Mouse (Mus musculus) forebrain, postnatal 0 days (tissue): ENCODE measurements at regions not wholly inside any gene's neighbourhood (a gene's known extent, or its start where the extent isn't known, plus 50 kb on each side); places are given as distances from the start of the nearest gene placed in this dataset.
A peak's percentile ranks its signal among the peaks of the same experiment; 100 is the strongest.

ENCODE experiments used
- ATAC-seq: fragments of 200-750 bp; cut with Nextera tagmentation; 2 replicates; pipeline ENCODE4 v1.8.0; 2017; ENCODE audit warnings: mild to moderate bottlenecking, moderate library complexity
- DNase-seq: peaks from one replicate; pipeline ENCODE4 v3.0.0-alpha.2; 2015
- H3K27ac ChIP-seq: fragments of 300-500 bp; sonication (generic); 2 replicates; pipeline ENCODE4 v1.5.1; 2014; ENCODE audit warnings: low read depth, mild to moderate bottlenecking, antibody characterized with exemption, low read length, moderate library complexity, mixed read lengths
- H3K27me3 ChIP-seq: fragments of 300-500 bp; sonication (generic); 2 replicates; pipeline ENCODE4 v1.6.1; 2014; ENCODE audit warnings: mild to moderate bottlenecking, low read length, mixed read lengths; ENCODE audit not compliant: insufficient read depth
- H3K36me3 ChIP-seq: fragments of 300-500 bp; sonication (generic); 2 replicates; pipeline ENCODE4 v1.6.1; 2014; ENCODE audit warnings: mild to moderate bottlenecking, moderate library complexity; ENCODE audit not compliant: insufficient read depth
- H3K4me1 ChIP-seq: fragments of 300-500 bp; sonication (generic); 2 replicates; pipeline ENCODE4 v1.6.1; 2014; ENCODE audit warnings: antibody characterized with exemption; ENCODE audit not compliant: insufficient read depth
- H3K4me2 ChIP-seq: fragments of 300-500 bp; sonication (generic); 2 replicates; pipeline ENCODE4 v1.6.1; 2014; ENCODE audit warnings: low read depth, mild to moderate bottlenecking, moderate library complexity
- H3K4me3 ChIP-seq: fragments of 300-500 bp; sonication (generic); 2 replicates; pipeline ENCODE4 v1.5.1; 2014; ENCODE audit warnings: low read depth, low read length, mixed read lengths
- H3K9ac ChIP-seq: fragments of 300-500 bp; sonication (generic); 2 replicates; pipeline ENCODE4 v1.6.1; 2014; ENCODE audit warnings: mild to moderate bottlenecking
- H3K9me3 ChIP-seq: fragments of 300-500 bp; sonication (generic); 2 replicates; pipeline ENCODE4 v1.6.1; 2016; ENCODE audit warnings: low read length
- CTCF ChIP-seq: sonication (generic); IDR thresholded peaks from 2 replicates; pipeline ENCODE4 v1.5.1; 2016; ENCODE audit warnings: antibody characterized with exemption, control low read depth, low read depth
- WGBS: fragments of 180-500 bp; shearing (Covaris S2); extraction: QIAGEN DNeasy Blood & Tissue Kit; methylation state at CpG from one replicate; pipeline ENCODE4 v1.1.7; 2014; 5-methylcytosine and 5-hydroxymethylcytosine counted together

- no peak overlapping the region for H3K27ac ChIP-seq
- no peak overlapping the region for H3K4me2 ChIP-seq
- no peaks in the 10 kb centered on the region for H3K4me1 ChIP-seq
- no peak for TF ChIP-seq CTCF
- H3K4me3 ChIP-seq, result no peak overlapping the region
- no peak for ATAC-seq
- no peaks in the 10 kb centered on the region for H3K36me3 ChIP-seq
- DNase-seq, result no peak
- H3K9ac ChIP-seq, result no peak overlapping the region
- H3K27me3 ChIP-seq, result no peaks in the 10 kb centered on the region
- H3K9me3 ChIP-seq, result no peaks in the 10 kb centered on the region
Measured at GRCm38 (mm10) chr5:75793184-75793583, 185.1 kb downstream of the Kdr start.

- 91% methylated on average over 8 of the region's 8 CpGs for WGBS
- no peaks in the 10 kb centered on the region for H3K27me3 ChIP-seq
- H3K27ac ChIP-seq, result no peak overlapping the region
- H3K4me2 ChIP-seq, result no peak overlapping the region
- H3K4me3 ChIP-seq, result no peak overlapping the region
- H3K4me1 ChIP-seq, result no peaks in the 10 kb centered on the region
- H3K9me3 ChIP-seq, result no peaks in the 10 kb centered on the region
- ATAC-seq (no peak), DNase-seq (no peak)
- TF ChIP-seq CTCF, result no peak
- no peaks in the 10 kb centered on the region for H3K36me3 ChIP-seq
- no peak overlapping the region for H3K9ac ChIP-seq
Measured at GRCm38 (mm10) chr5:75791738-75792137, 186.5 kb downstream of the Kdr start.

GRCm38 (mm10) chr5:75788087-75788486, 190.2 kb downstream of the Kdr start:
- DNase-seq (no peak), ATAC-seq (peak; percentile 61; the same call in 1 of the 2 replicates)

GRCm38 (mm10) chr5:75786196-75786595, 192.1 kb downstream of the Kdr start:
- no peak overlapping the region for H3K4me3 ChIP-seq
- no peaks in the 10 kb centered on the region for H3K9me3 ChIP-seq
- H3K36me3 ChIP-seq, result no peaks in the 10 kb centered on the region
- no peak for DNase-seq
- no peaks in the 10 kb centered on the region for H3K4me1 ChIP-seq
- H3K4me2 ChIP-seq, result no peak overlapping the region
- no peak for ATAC-seq
- H3K27me3 ChIP-seq, result no peaks in the 10 kb centered on the region
- H3K27ac ChIP-seq, result no peak overlapping the region
- no peak overlapping the region for H3K9ac ChIP-seq
- no peak for TF ChIP-seq CTCF
- 85% methylated on average over 3 of the region's 3 CpGs for WGBS

More at GRCm38 (mm10) chr5:75788087-75788486, 190.2 kb downstream of the Kdr start:
- Histone ChIP-seq H3K4me1 (no peaks in the 10 kb centered on the region), H3K36me3 (no peaks in the 10 kb centered on the region), H3K27ac (no peak overlapping the region), H3K9ac (no peak overlapping the region), H3K9me3 (no peaks in the 10 kb centered on the region), H3K4me2 (no peak overlapping the region), H3K27me3 (no peaks in the 10 kb centered on the region), H3K4me3 (no peak overlapping the region)
- WGBS, result 17% methylated on average over 3 of the region's 3 CpGs
- no peak for TF ChIP-seq CTCF

GRCm38 (mm10) chr5:75784998-75785593, 193.2 kb downstream of the Kdr start:
- WGBS, result 80% methylated on average over 8 of the region's 8 CpGs
- no peak overlapping the region for H3K9ac ChIP-seq
- no peak for ATAC-seq
- no peaks in the 10 kb centered on the region for H3K9me3 ChIP-seq
- no peak overlapping the region for H3K4me2 ChIP-seq
- H3K4me1 ChIP-seq, result no peaks in the 10 kb centered on the region
- DNase-seq, result no peak
- no peaks in the 10 kb centered on the region for H3K36me3 ChIP-seq
- TF ChIP-seq CTCF, result no peak
- no peak overlapping the region for H3K4me3 ChIP-seq
- no peaks in the 10 kb centered on the region for H3K27me3 ChIP-seq
- no peak overlapping the region for H3K27ac ChIP-seq

GRCm38 (mm10) chr5:75770592-75770991, 195.9 kb downstream of the Kit start:
- H3K4me3 ChIP-seq, result no peak overlapping the region
- ATAC-seq, result no peak
- no peak for TF ChIP-seq CTCF

GRCm38 (mm10) chr5:75767213-75767612, 192.5 kb downstream of the Kit start:
- peaks cover 4% of the 10 kb centered on the region; the same call in 1 of the 2 replicates for H3K9me3 ChIP-seq
- 58% methylated on average over 1 of the region's 1 CpGs for WGBS
- no peak overlapping the region for H3K4me2 ChIP-seq
- DNase-seq (no peak), ATAC-seq (peak; percentile 60; the same call in 1 of the 2 replicates)
- H3K4me1 ChIP-seq, result no peaks in the 10 kb centered on the region
- H3K4me3 ChIP-seq, result no peak overlapping the region
- no peak overlapping the region for H3K9ac ChIP-seq
- no peaks in the 10 kb centered on the region for H3K36me3 ChIP-seq
- TF ChIP-seq CTCF, result no peak
- H3K27ac ChIP-seq, result no peak overlapping the region
- H3K27me3 ChIP-seq, result no peaks in the 10 kb centered on the region

More at GRCm38 (mm10) chr5:75770592-75770991, 195.9 kb downstream of the Kit start:
- no peak overlapping the region for H3K4me2 ChIP-seq
- no peaks in the 10 kb centered on the region for H3K36me3 ChIP-seq
- WGBS, result 84% methylated on average over 5 of the region's 5 CpGs
- no peak for DNase-seq
- peaks cover 4% of the 10 kb centered on the region; the same call in 1 of the 2 replicates for H3K9me3 ChIP-seq
- no peaks in the 10 kb centered on the region for H3K4me1 ChIP-seq
- H3K9ac ChIP-seq, result no peak overlapping the region
- H3K27me3 ChIP-seq, result no peaks in the 10 kb centered on the region
- no peak overlapping the region for H3K27ac ChIP-seq
